Mouse (Mus musculus): ENCODE measurements around the gene Epb41l1.

Gene Epb41l1

GRCm38 (mm10) chr2:156529726-156530125 is 109.0 kb downstream of the Epb41l1 start:
- in situ Hi-C loops (cut with MboI, MseI): loop anchor here (5.0 kb wide), 1 partner anchor 173 kb away; no protein-coding TSS in a partner anchor

- in situ Hi-C loops (cut with MboI, MseI): loop anchor here (5.0 kb wide), 1 partner anchor 169 kb away; no protein-coding TSS in a partner anchor
Measured at GRCm38 (mm10) chr2:156533160-156533559, 112.5 kb downstream of the Epb41l1 start.

GRCm38 (mm10) chr2:156538817-156539555 is 118.3 kb downstream of the Epb41l1 start:
- in situ Hi-C loops (cut with MboI, MseI): no loop called here

DNA sequence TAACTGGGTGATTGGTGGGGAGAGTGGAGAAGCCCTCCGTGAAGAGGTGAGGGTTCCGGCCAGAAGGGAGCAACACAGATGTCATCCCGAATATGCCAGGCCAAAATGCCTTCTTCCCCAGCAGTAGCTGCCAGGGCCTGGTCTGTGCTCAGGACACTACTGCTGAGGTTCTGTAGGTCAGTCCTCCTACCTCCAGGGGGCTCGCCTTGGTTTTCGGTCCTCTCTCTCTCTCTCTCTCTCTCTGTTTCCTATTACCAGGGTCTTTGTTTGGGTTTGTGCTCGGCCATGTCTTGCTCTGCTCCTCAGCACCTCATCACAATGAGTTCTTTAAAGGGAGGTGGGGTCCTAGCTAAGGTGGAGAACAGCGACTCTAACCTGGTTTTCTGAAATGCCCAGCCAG is 120.3 kb downstream of the Epb41l1 start:
- in situ Hi-C loops (cut with MboI, MseI): loop anchor here (10.0 kb wide), 1 partner anchor 1646 kb away; the partner anchor contains the start of gene Eif2s2

- in situ Hi-C loops (cut with MboI, MseI): loop anchor here (10.0 kb wide), 1 partner anchor 1648 kb away; the partner anchor contains the start of gene Eif2s2
Measured at GRCm38 (mm10) chr2:156542410-156542809, 121.7 kb downstream of the Epb41l1 start.

DNA sequence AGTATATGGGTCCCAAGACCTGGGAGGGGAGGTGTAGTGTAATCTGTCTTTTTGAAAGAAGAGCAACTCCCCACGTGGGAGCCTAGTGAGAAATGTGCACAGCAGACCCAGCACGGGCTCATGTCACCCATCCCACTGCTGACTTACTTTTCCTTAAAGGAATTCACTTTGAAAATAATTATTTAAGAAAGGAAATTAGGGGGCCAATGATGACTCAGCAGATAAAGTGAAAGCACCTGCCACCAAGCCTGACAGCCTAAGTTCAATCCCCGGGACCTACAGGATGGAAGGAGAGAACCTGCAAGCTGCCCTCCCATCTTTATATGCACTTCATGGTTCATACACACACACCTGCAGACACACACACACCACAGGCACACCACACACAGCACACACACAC is 123.1 kb downstream of the Epb41l1 start:
- in situ Hi-C loops (cut with MboI, MseI): loop anchor here (10.0 kb wide), 1 partner anchor 1649 kb away; the partner anchor contains the start of gene Eif2s2

GRCm38 (mm10) chr2:156547123-156547891 is 126.6 kb downstream of the Epb41l1 start, which contains the start of gene Aar2:
Aar2 (plus strand) TSS chr2:156547584.
- in situ Hi-C loops (cut with MboI, MseI): loop anchor here (10.0 kb wide), 1 partner anchor 1653 kb away; the partner anchor contains the start of gene Eif2s2

DNA sequence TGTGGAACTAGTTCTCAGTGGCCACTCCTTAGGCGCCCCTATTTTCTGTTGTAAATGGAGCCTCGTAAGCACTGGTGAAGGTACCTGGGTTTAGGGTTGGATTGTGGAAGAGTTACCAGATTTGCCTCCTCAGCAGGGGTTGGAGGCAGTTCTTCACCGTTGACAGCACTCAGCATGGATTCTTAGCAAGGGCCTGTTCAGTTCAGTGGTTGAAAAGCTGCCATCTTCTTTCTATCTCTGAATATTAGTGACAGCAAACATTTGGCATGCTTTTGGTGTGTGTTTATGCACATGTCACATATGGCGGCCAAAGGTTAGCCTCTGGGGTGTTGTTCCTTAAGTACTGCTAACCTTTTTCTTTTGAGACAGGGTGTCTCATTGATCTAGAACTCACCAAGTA is 131.7 kb downstream of the Epb41l1 start:
- in situ Hi-C loops (cut with MboI, MseI): no loop called here

DNA sequence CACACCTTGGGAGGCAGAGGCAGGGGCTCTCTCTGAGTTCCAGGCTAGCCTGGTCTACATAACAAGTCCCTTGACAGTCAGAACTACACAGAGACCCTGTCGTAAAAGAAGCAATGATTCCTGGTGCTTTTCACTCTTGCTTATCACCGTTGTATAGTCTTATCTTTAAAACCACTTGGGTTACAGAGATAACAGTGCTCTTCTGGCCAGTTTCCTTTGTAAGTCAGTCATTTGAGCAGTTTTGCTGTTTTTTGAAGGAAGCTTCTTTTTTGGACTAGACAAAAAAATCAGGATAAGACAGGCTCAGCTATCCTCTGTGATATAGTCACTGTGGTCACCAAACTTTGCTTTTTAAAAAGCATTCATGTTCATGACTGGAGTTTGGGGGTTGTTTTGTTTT is 141.1 kb downstream of the Epb41l1 start:
- in situ Hi-C loops (cut with MboI, MseI): no loop called here

- in situ Hi-C loops (cut with MboI, MseI): no loop called here
Measured at GRCm38 (mm10) chr2:156563557-156563956, 142.8 kb downstream of the Epb41l1 start.

DNA sequence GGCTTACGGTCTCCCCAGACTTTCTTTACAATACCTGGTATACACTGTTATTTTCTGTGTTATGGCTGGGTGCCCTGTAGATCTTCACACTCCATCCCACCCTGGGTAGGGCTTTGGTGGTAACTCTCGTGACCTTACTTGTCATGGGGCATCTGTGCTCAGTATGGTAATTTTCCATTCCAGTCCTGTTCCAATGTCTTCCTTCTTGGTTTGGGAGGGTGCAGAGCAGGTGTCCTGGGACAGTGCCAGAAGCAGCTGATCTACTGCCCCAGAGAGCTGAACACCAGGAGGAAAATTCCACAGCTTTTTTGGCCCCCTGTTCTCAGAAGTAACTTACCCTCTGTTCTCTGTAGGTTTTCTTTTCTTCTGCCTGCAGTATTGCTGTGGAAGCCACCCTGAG is 145.8 kb downstream of the Epb41l1 start:
- in situ Hi-C loops (cut with MboI, MseI): no loop called here

DNA sequence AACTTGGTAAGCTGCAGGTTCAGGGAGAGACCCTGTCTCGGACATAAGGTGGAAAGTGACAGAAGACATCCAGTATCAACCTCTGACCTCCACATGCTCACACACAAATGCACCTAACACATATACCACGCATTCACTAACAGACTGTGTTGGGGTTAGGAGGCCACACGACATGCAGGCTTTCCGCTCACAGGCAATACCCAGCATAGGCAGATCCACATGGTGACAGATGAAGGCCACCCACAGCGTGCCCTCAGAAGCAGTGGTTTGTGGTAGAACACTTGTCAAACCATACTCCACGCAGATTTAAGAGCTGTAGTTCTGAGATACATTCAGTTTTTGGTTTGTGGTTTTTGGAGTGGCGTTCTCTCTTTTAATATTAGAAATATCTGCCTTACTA is 147.9 kb downstream of the Epb41l1 start:
- in situ Hi-C loops (cut with MboI, MseI): no loop called here

GRCm38 (mm10) chr2:156569261-156569660 is 148.6 kb downstream of the Epb41l1 start:
- in situ Hi-C loops (cut with MboI, MseI): no loop called here

GRCm38 (mm10) chr2:156571521-156571920 is 150.8 kb downstream of the Epb41l1 start:
- in situ Hi-C loops (cut with MboI, MseI): no loop called here

- in situ Hi-C loops (cut with MboI, MseI): loop anchor here (5.0 kb wide), 1 partner anchor 125 kb away; no protein-coding TSS in a partner anchor
Measured at GRCm38 (mm10) chr2:156576850-156577587, 156.3 kb downstream of the Epb41l1 start.

DNA sequence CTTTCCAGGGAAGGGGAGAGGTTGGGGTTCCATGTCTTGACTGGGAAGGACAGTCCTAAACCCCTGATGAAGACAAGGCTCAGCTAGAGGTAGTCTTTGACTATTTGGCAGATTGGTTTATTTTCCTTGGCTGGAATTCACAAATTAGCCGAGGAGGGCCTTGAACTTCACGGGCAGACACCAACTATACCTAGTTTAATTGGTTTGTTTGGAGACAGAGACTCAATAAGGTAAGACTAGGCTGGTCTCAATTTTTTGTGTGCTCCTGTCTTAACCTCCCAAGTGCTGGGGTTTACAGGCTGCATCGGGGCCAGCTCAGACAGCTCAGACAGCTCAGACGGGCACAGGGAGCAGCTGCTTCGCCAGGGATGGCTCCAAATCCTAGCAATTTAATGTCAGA is 159.8 kb downstream of the Epb41l1 start:
- in situ Hi-C loops (cut with MboI, MseI): no loop called here

- in situ Hi-C loops (cut with MboI, MseI): no loop called here
Measured at GRCm38 (mm10) chr2:156581244-156581643, 160.5 kb downstream of the Epb41l1 start.

- in situ Hi-C loops (cut with MboI, MseI): no loop called here
Measured at GRCm38 (mm10) chr2:156582887-156583286, 162.2 kb downstream of the Epb41l1 start.

DNA sequence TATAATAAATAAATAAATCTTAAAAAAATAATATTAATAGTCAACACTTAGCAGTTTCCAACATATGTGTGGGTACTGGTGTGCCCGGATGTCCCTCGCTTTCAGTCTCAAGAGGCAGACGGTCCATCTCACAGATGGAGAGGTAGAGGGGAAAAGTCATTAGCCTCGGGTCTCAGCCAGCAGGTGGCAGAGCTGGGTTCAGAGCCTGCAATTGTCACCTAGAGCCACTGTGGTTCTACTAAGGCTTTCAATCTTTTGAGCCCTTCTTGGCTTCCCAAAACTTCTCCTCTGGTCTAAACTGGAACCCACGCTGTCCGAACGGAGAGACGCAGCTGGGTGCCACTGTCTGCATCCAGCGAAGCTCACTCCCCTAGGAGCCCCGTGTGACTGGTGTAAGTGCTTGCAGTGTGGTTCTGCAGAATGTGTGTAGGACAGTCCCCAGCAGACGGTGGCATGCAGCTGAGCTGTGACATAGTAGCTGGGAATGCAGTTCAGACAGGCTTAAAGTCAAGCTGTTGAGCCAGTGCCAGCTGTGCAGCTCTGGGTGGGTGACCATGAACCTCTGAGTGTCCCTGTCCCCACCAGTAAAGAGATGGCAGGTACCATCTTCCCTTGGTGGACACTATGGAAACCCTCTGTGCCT is 163.6 kb downstream of the Epb41l1 start:
- in situ Hi-C loops (cut with MboI, MseI): no loop called here

DNA sequence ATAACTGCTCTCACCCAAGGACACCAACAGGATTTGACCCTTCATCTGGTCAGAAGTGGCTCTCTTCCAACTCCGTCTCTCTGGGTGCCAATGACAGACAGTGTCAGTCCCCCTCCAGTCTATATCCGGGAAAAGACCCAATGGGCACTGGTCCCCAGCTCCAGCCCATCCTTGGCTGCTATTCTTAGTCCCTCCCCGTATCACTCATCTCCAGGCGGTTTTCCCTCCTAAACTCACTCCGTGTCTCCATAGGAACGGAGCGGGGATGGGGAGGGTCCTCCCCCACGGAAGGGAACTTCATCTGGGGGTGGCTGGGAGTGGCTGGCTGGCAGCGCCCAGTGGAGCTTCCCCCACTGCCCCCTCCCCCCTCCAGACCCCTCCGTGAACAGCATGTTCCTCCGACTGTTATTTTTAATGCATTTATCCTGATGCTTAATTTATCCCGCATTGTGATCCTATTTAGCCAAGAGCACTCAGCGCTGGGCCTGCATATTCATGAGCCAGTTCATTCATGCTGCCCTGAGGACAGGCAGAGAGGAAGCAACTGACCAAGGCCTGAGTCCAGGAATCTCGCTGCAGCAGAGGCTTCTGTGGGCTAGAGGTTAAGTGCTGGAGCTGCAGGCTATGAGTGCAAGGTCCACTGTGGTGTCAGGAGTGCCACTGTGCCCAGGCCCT is 164.2 kb downstream of the Epb41l1 start:
- in situ Hi-C loops (cut with MboI, MseI): no loop called here

- in situ Hi-C loops (cut with MboI, MseI): no loop called here
Measured at GRCm38 (mm10) chr2:156589481-156589880, 168.8 kb downstream of the Epb41l1 start.

Measured in T-helper 1 cell (primary cell).